Mouse (Mus musculus) CD4-positive, CD25-positive, alpha-beta regulatory T cell, adult 4 months (primary cell): ENCODE data around the gene Ctnnb1. TPM values are rescaled to one million over a fixed set of nuclear protein-coding genes. Genes with fewer than 3 reads are reported as not detected.

Source experiments
- ATAC-seq: one replicate; pipeline ENCODE4 v1.8.0; 2017
- polyA plus RNA-seq, 2 experiments: library from polyadenylated mRNA; unstranded; fragments of 100-300 nt; shearing (Covaris generic); gene quantifications; one replicate each; pipeline ENCODE4 v1.2.1; 2017

Gene Ctnnb1
- polyA plus RNA-seq, 2 experiments from 2014 or later: 59.3 to 107 TPM

DNA sequence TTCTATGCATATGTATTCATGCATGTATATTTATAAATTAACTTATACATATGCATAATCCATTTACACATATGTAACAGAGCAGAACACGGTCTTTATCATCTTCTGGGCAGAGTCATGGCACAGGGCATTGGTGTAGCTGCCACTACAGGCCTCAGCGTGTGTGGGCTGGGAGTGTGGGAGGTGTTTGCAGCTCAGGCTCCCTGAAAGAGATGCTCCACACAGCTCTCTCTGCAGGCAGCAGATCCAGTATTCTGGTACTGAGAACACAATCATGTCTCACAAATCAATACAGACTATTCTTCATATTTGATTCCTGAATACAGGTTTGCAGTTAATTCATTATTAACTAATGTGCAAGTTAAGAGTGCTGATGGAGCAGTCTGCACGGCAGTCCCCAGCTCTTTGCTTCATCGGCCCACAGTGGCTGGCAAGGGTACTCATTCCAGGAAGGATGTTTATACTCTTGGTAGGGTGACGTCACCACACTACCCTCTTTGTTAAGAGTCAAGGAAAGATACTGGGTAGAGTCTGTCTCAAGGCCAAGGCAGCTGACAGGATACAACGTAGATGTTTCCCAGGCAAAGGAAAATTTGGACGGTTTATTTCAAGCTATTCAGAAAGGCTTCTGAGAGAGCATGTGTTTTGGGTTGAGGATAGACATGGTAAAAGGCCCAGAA is 71.8 kb downstream of the Ctnnb1 start:
- no peak for ATAC-seq

DNA sequence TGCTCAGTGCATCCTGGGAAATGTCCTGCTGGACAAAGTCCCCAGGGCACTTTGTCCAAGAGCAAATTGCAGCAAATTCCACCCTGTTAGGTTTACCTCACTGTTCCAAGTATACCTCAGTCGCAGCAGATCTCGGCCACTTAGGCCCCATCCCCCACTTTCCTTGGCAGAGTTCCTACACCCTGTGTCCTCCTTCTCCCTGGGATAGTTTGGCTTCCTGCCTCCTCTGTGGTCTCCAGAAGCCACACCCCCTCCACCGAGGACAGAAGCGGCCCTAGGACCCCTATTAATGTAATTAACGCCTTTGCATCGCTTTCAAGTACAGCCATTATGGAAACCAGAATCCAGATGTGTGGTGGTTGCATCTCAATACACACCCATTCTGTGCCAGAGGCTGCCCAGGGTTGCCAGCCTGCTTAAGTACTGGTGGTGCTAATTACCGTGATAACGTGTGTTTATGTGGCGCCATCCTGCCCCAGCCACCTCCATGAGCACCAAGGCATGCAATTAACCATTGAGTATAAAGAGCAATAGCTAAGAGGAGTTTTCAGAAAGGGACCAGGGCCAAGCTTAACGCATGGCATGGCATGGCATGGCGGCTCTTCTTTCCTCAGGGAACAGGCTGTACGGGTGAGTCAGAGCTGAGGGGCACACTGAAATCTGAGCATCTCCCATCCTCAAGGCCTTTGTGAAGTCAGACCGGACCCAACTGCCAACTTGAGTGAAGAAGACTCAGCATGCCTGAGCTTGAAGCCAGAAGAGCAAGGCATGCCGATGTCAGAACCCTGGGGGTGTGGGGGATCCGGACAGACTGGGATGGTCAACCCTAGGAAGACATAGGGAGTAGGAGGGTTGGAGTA is 72.9 kb downstream of the Ctnnb1 start:
- no peak for ATAC-seq

- no peak for ATAC-seq
These were observed 76.9 kb downstream of the Ctnnb1 start for GRCm38 (mm10) chr9:121005961-121006360.
